Mouse (Mus musculus): Measurements from ENCODE around the gene Zdhhc23.

DNA sequence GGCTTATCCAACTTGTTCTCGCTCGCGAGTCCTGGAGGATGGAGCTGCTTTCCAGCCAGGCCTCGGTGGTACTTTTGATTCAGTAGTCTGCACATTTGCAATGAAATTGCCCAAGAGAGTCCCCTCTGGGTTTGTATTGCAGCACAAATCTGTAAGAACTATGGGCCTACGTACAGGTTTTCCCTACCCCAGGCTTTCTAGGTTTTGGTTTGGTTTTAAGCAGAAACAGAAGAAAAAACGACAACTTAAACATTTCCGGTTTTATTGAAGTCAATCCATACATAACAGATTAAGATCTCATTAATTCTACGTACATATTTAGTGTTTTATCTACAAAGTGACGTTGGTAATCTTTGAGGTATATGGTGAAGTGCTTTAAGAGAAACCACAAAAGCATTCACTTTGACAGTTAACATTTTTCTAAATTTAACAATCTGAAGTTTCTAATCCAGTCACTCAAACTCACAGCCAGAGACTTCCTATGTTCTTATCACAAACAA lies 569 bp upstream of the Zdhhc23 start:
- TF ChIP-seq POLR2A (IDR thresholded peaks at IDR 0.05; ENCODE audit: insufficient read depth, low read length) (no peak), CTCF (IDR thresholded peaks at IDR 0.05; ENCODE audit: low read depth, low read length) (no peak), EP300 (IDR thresholded peaks at IDR 0.05; ENCODE audit: insufficient read depth, low read depth, low read length) (no peak)
